Mouse (Mus musculus) kidney, embryonic 15.5 days (tissue): ENCODE results near the gene Zkscan16. TPM values are rescaled to one million over a fixed set of nuclear protein-coding genes. Genes with fewer than 3 reads are reported as not detected.

Experiments used
- ATAC-seq: fragments of 200-750 bp; cut with Nextera tagmentation; replicated peaks from 2 replicates; pipeline ENCODE4 v1.8.0; 2017; ENCODE audit warnings: moderate TSS enrichment; ENCODE audit not compliant: low FRiP score
- H3K27ac ChIP-seq: fragments of 300-500 bp; sonication (generic); 2 replicates; pipeline ENCODE4 v1.5.1; 2015; ENCODE audit warnings: mild to moderate bottlenecking, inconsistent platforms
- H3K27me3 ChIP-seq: fragments of 300-500 bp; sonication (generic); 2 replicates; pipeline ENCODE4 v1.6.1; 2015; ENCODE audit warnings: inconsistent platforms
- H3K36me3 ChIP-seq: fragments of 300-500 bp; sonication (generic); 2 replicates; pipeline ENCODE4 v1.6.1; 2015; ENCODE audit warnings: inconsistent platforms
- H3K4me1 ChIP-seq: fragments of 300-500 bp; sonication (generic); 2 replicates; pipeline ENCODE4 v1.6.1; 2015; ENCODE audit warnings: inconsistent platforms
- H3K4me2 ChIP-seq: fragments of 300-500 bp; sonication (generic); 2 replicates; pipeline ENCODE4 v1.6.1; 2015; ENCODE audit warnings: moderate library complexity, mild to moderate bottlenecking, inconsistent platforms
- H3K4me3 ChIP-seq: fragments of 300-500 bp; sonication (generic); replicated peaks from 2 replicates; pipeline ENCODE4 v1.5.1; 2015; ENCODE audit warnings: mild to moderate bottlenecking, inconsistent platforms
- H3K9ac ChIP-seq: fragments of 300-500 bp; sonication (generic); 2 replicates; pipeline ENCODE4 v1.6.1; 2015; ENCODE audit warnings: mild to moderate bottlenecking, inconsistent platforms
- H3K9me3 ChIP-seq: fragments of 300-500 bp; sonication (generic); replicated peaks from 2 replicates; pipeline ENCODE4 v1.6.1; 2016; ENCODE audit warnings: inconsistent platforms
- WGBS: fragments of 180-500 bp; shearing (Covaris S2); methylation state at CpG from one replicate; pipeline ENCODE4 v1.1.7; 2015; ENCODE audit warnings: mixed read lengths; 5-methylcytosine and 5-hydroxymethylcytosine counted together
- polyA plus RNA-seq: library from polyadenylated mRNA; unstranded; fragments of >200 nt; fragmentation: Nextera tagmentation; extraction: Ambion mirVana; gene quantifications from 2 replicates; pipeline ENCODE4 v1.2.1, GENCODE M21; 2015

The Zkscan16 gene
- polyA plus RNA-seq, 1 experiment from 2014 or later = 0.74 TPM

GRCm38 (mm10) chr4:58915081-58915826 is 28.2 kb upstream of the Zkscan16 start:
- Histone ChIP-seq H3K4me2 (no peak overlapping the region), H3K4me1 (peaks cover 12% of the 10 kb centered on the region), H3K27me3 (no peaks in the 10 kb centered on the region), H3K27ac (no peak overlapping the region), H3K9ac (no peak overlapping the region), H3K36me3 (no peaks in the 10 kb centered on the region), H3K4me3 (no peak overlapping the region), H3K9me3 (no peaks in the 10 kb centered on the region)
- WGBS = 78% methylated on average over 8 of the region's 8 CpGs
- ATAC-seq = no peak

- 72% methylated on average over 2 of the region's 2 CpGs for WGBS
- Histone ChIP-seq H3K4me3 (no peak overlapping the region), H3K27ac (no peak overlapping the region), H3K4me2 (no peak overlapping the region), H3K9me3 (no peaks in the 10 kb centered on the region), H3K36me3 (no peaks in the 10 kb centered on the region), H3K4me1 (no peaks in the 10 kb centered on the region), H3K9ac (no peak overlapping the region), H3K27me3 (no peaks in the 10 kb centered on the region)
- ATAC-seq = no peak
Observed at GRCm38 (mm10) chr4:58923933-58924332, 19.5 kb upstream of the Zkscan16 start.

- ATAC-seq = no peak
- no peak overlapping the region for H3K4me3 ChIP-seq
- no peaks in the 10 kb centered on the region for H3K9me3 ChIP-seq
- no peak overlapping the region for H3K9ac ChIP-seq
- no peaks in the 10 kb centered on the region for H3K27me3 ChIP-seq
- H3K36me3 ChIP-seq = no peaks in the 10 kb centered on the region
- WGBS = 32% methylated on average over 5 of the region's 5 CpGs
- no peak overlapping the region for H3K4me2 ChIP-seq
- H3K4me1 ChIP-seq = no peaks in the 10 kb centered on the region
- H3K27ac ChIP-seq = no peak overlapping the region
Observed at GRCm38 (mm10) chr4:58925664-58926063, 17.8 kb upstream of the Zkscan16 start.

GRCm38 (mm10) chr4:58926120-58926519 is 17.3 kb upstream of the Zkscan16 start:
- no peaks in the 10 kb centered on the region for H3K36me3 ChIP-seq
- ATAC-seq = no peak
- no peaks in the 10 kb centered on the region for H3K27me3 ChIP-seq
- no peak overlapping the region for H3K9ac ChIP-seq
- no peak overlapping the region for H3K4me2 ChIP-seq
- no peak overlapping the region for H3K4me3 ChIP-seq
- H3K27ac ChIP-seq = no peak overlapping the region
- no peaks in the 10 kb centered on the region for H3K9me3 ChIP-seq
- 11% methylated on average over 2 of the region's 2 CpGs for WGBS
- H3K4me1 ChIP-seq = no peaks in the 10 kb centered on the region

GRCm38 (mm10) chr4:58927661-58928060 is 15.8 kb upstream of the Zkscan16 start:
- Histone ChIP-seq H3K4me3 (no peak overlapping the region), H3K9ac (no peak overlapping the region), H3K9me3 (no peaks in the 10 kb centered on the region), H3K27ac (no peak overlapping the region), H3K36me3 (no peaks in the 10 kb centered on the region), H3K4me2 (no peak overlapping the region), H3K4me1 (no peaks in the 10 kb centered on the region), H3K27me3 (no peaks in the 10 kb centered on the region)
- 62% methylated on average over 3 of the region's 3 CpGs for WGBS
- ATAC-seq = no peak

GRCm38 (mm10) chr4:58932541-58932940 is 10.9 kb upstream of the Zkscan16 start:
- no peaks in the 10 kb centered on the region for H3K36me3 ChIP-seq
- no peak overlapping the region for H3K4me3 ChIP-seq
- H3K4me2 ChIP-seq = no peak overlapping the region
- no peak for ATAC-seq
- 82% methylated on average over 6 of the region's 6 CpGs for WGBS
- no peaks in the 10 kb centered on the region for H3K27me3 ChIP-seq
- no peak overlapping the region for H3K27ac ChIP-seq
- H3K9ac ChIP-seq = no peak overlapping the region
- no peaks in the 10 kb centered on the region for H3K9me3 ChIP-seq
- H3K4me1 ChIP-seq = peaks cover 4% of the 10 kb centered on the region; the same call in 1 of the 2 replicates

GRCm38 (mm10) chr4:58934308-58934707 is 9.1 kb upstream of the Zkscan16 start:
- Histone ChIP-seq H3K9ac (no peak overlapping the region), H3K27me3 (no peaks in the 10 kb centered on the region), H3K4me3 (no peak overlapping the region), H3K27ac (no peak overlapping the region), H3K4me1 (peaks cover 4% of the 10 kb centered on the region; the same call in 1 of the 2 replicates), H3K9me3 (no peaks in the 10 kb centered on the region), H3K36me3 (no peaks in the 10 kb centered on the region), H3K4me2 (no peak overlapping the region)
- ATAC-seq = 0 out of 2 replicates have a peak, but pooled peaks have one; percentile 6
- WGBS = 83% methylated on average over 4 of the region's 4 CpGs

- Histone ChIP-seq H3K9ac (no peak overlapping the region), H3K9me3 (no peaks in the 10 kb centered on the region), H3K4me2 (0 out of 2 replicates have a peak overlapping the region, but pooled peaks have one; percentile 7), H3K36me3 (no peaks in the 10 kb centered on the region), H3K27me3 (no peaks in the 10 kb centered on the region), H3K27ac (no peak overlapping the region), H3K4me3 (no peak overlapping the region), H3K4me1 (peaks cover 4% of the 10 kb centered on the region; the same call in 1 of the 2 replicates)
- 40% methylated on average over 15 of the region's 15 CpGs for WGBS
- ATAC-seq = peak; percentile 86
Observed at GRCm38 (mm10) chr4:58934746-58935476, 8.5 kb upstream of the Zkscan16 start.

- Histone ChIP-seq H3K9ac (no peak overlapping the region), H3K4me3 (no peak overlapping the region), H3K9me3 (no peaks in the 10 kb centered on the region), H3K36me3 (no peaks in the 10 kb centered on the region), H3K27ac (no peak overlapping the region), H3K4me2 (no peak overlapping the region), H3K4me1 (peaks cover 4% of the 10 kb centered on the region; the same call in 1 of the 2 replicates), H3K27me3 (no peaks in the 10 kb centered on the region)
- WGBS = 64% methylated on average over 3 of the region's 3 CpGs
- ATAC-seq = no peak
Observed at GRCm38 (mm10) chr4:58935846-58936245, 7.6 kb upstream of the Zkscan16 start.

GRCm38 (mm10) chr4:58941638-58942037 is 1.8 kb upstream of the Zkscan16 start:
- Histone ChIP-seq H3K9ac (no peak overlapping the region), H3K27ac (no peak overlapping the region), H3K36me3 (no peaks in the 10 kb centered on the region), H3K4me3 (no peak overlapping the region), H3K4me1 (peaks cover 11% of the 10 kb centered on the region), H3K4me2 (no peak overlapping the region), H3K9me3 (no peaks in the 10 kb centered on the region), H3K27me3 (no peaks in the 10 kb centered on the region)
- no peak for ATAC-seq

GRCm38 (mm10) chr4:58942942-58943341 is 486 bp upstream of the Zkscan16 start:
- Histone ChIP-seq H3K27ac (no peak overlapping the region), H3K4me2 (peak overlapping the region; percentile 75), H3K36me3 (no peaks in the 10 kb centered on the region), H3K9ac (0 out of 2 replicates have a peak overlapping the region, but pooled peaks have one; percentile 55), H3K27me3 (no peaks in the 10 kb centered on the region), H3K4me1 (peaks cover 11% of the 10 kb centered on the region), H3K9me3 (no peaks in the 10 kb centered on the region), H3K4me3 (peak overlapping the region; percentile 66)
- no peak for ATAC-seq
- WGBS = 86% methylated on average over 4 of the region's 4 CpGs

GRCm38 (mm10) chr4:58944206-58944553 is 752 bp downstream of the Zkscan16 start:
- Histone ChIP-seq H3K4me2 (peak overlapping the region; percentile 75), H3K9me3 (no peaks in the 10 kb centered on the region), H3K9ac (peak overlapping the region; percentile 55), H3K36me3 (no peaks in the 10 kb centered on the region), H3K27me3 (no peaks in the 10 kb centered on the region), H3K4me1 (peaks cover 11% of the 10 kb centered on the region), H3K27ac (no peak overlapping the region), H3K4me3 (peak overlapping the region; percentile 66)
- no peak for ATAC-seq
- 12% methylated on average over 6 of the region's 6 CpGs for WGBS
